Mouse (Mus musculus): ENCODE measurements at regions not wholly inside any gene's neighbourhood (a gene's known extent, or its start where the extent isn't known, plus 50 kb on each side); places are given as distances from the start of the nearest gene placed in this dataset.

GRCm38 (mm10) chr13:25989067-25989756, 718.9 kb upstream of the Nrsn1 start:
- no peaks in the 10 kb centered on the region for H3K4me1 ChIP-seq (replicated peaks; ENCODE audit: low read depth, low read length)
- no peaks in the 10 kb centered on the region for H3K9me3 ChIP-seq (ENCODE audit: low read length)
- no peaks in the 10 kb centered on the region for H3K36me3 ChIP-seq (ENCODE audit: insufficient read depth, low read length)
- no peak overlapping the region for H3K4me3 ChIP-seq (replicated peaks; ENCODE audit: low read length)
- TF ChIP-seq CTCF (conservative IDR thresholded peaks at IDR 0.05; ENCODE audit: low read length) (no peak), NANOG (IDR thresholded peaks at IDR 0.05; ENCODE audit: borderline replicate concordance, low read length) (no peak), POU5F1 (IDR thresholded peaks at IDR 0.05; ENCODE audit: borderline replicate concordance, low read length) (no peak)
- no peaks in the 10 kb centered on the region for H3K27me3 ChIP-seq (ENCODE audit: insufficient read depth, low read length)

DNA sequence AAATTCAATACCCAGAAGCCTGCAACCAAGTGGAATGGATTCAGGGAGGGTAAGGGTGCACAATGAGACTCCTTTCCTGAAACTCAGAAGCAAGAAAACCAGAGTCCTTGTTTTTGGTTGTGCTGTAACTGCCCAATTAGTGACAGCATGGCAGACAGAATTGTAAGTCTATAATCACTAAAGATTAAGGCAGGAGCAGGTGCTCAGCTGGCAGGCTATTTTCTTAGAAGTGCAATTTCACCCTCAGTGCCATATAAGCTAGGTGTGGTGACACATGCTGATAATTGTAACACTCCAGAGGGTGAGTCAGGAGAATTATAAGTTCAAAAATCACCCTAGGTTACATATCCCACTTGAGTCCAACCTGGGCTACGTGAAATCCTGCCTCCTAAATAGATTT, 714.2 kb upstream of the Nrsn1 start:
- Histone ChIP-seq H3K4me1 (replicated peaks; ENCODE audit: low read depth, low read length) (peaks cover 9% of the 10 kb centered on the region), H3K9me3 (ENCODE audit: low read length) (no peaks in the 10 kb centered on the region), H3K36me3 (ENCODE audit: insufficient read depth, low read length) (no peaks in the 10 kb centered on the region), H3K4me3 (replicated peaks; ENCODE audit: low read length) (no peak overlapping the region), H3K27me3 (ENCODE audit: insufficient read depth, low read length) (no peaks in the 10 kb centered on the region)
- TF ChIP-seq CTCF (conservative IDR thresholded peaks at IDR 0.05; ENCODE audit: low read length) (no peak), POU5F1 (IDR thresholded peaks at IDR 0.05; ENCODE audit: borderline replicate concordance, low read length) (no peak), NANOG (IDR thresholded peaks at IDR 0.05; ENCODE audit: borderline replicate concordance, low read length) (no peak)

GRCm38 (mm10) chr13:25983659-25984058, 713.4 kb upstream of the Nrsn1 start:
- H3K27me3 ChIP-seq (ENCODE audit: insufficient read depth, low read length), result no peaks in the 10 kb centered on the region
- peaks cover 9% of the 10 kb centered on the region for H3K4me1 ChIP-seq (replicated peaks; ENCODE audit: low read depth, low read length)
- no peak overlapping the region for H3K4me3 ChIP-seq (replicated peaks; ENCODE audit: low read length)
- H3K36me3 ChIP-seq (ENCODE audit: insufficient read depth, low read length), result no peaks in the 10 kb centered on the region
- no peak for TF ChIP-seq CTCF (conservative IDR thresholded peaks at IDR 0.05; ENCODE audit: low read length)
- TF ChIP-seq NANOG (IDR thresholded peaks at IDR 0.05; ENCODE audit: borderline replicate concordance, low read length), result no peak
- TF ChIP-seq POU5F1 (IDR thresholded peaks at IDR 0.05; ENCODE audit: borderline replicate concordance, low read length), result no peak
- no peaks in the 10 kb centered on the region for H3K9me3 ChIP-seq (ENCODE audit: low read length)

GRCm38 (mm10) chr13:25978648-25979047, 708.3 kb upstream of the Nrsn1 start:
- Histone ChIP-seq H3K27me3 (ENCODE audit: insufficient read depth, low read length) (no peaks in the 10 kb centered on the region), H3K36me3 (ENCODE audit: insufficient read depth, low read length) (no peaks in the 10 kb centered on the region), H3K4me3 (replicated peaks; ENCODE audit: low read length) (no peak overlapping the region), H3K9me3 (ENCODE audit: low read length) (no peaks in the 10 kb centered on the region), H3K4me1 (replicated peaks; ENCODE audit: low read depth, low read length) (peaks cover 4% of the 10 kb centered on the region)
- TF ChIP-seq CTCF (conservative IDR thresholded peaks at IDR 0.05; ENCODE audit: low read length), result no peak
- no peak for TF ChIP-seq NANOG (IDR thresholded peaks at IDR 0.05; ENCODE audit: borderline replicate concordance, low read length)
- no peak for TF ChIP-seq POU5F1 (IDR thresholded peaks at IDR 0.05; ENCODE audit: borderline replicate concordance, low read length)

GRCm38 (mm10) chr13:25958592-25958991, 688.3 kb upstream of the Nrsn1 start:
- Histone ChIP-seq H3K4me1 (replicated peaks; ENCODE audit: low read depth, low read length) (no peaks in the 10 kb centered on the region), H3K36me3 (ENCODE audit: insufficient read depth, low read length) (no peaks in the 10 kb centered on the region), H3K4me3 (replicated peaks; ENCODE audit: low read length) (no peak overlapping the region), H3K9me3 (ENCODE audit: low read length) (no peaks in the 10 kb centered on the region), H3K27me3 (ENCODE audit: insufficient read depth, low read length) (no peaks in the 10 kb centered on the region)
- no peak for TF ChIP-seq NANOG (IDR thresholded peaks at IDR 0.05; ENCODE audit: borderline replicate concordance, low read length)
- TF ChIP-seq CTCF (conservative IDR thresholded peaks at IDR 0.05; ENCODE audit: low read length), result no peak
- no peak for TF ChIP-seq POU5F1 (IDR thresholded peaks at IDR 0.05; ENCODE audit: borderline replicate concordance, low read length)

DNA sequence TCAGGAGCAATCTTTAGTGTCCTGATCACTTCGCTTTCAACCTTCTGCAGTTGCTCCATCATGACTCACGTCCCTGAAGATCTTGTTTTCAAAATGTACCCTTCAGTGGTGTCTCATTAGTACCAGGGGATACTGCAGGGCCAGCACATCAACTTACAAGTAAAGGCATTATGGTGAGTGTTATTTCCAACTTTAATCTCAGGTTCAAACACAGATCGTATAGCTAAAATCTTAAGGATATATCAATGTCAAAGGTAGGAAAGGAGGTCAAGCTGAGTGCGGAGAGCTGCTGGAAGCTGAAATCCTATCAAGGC, 687.8 kb upstream of the Nrsn1 start:
- no peaks in the 10 kb centered on the region for H3K27me3 ChIP-seq (ENCODE audit: insufficient read depth, low read length)
- H3K4me1 ChIP-seq (replicated peaks; ENCODE audit: low read depth, low read length), result no peaks in the 10 kb centered on the region
- no peaks in the 10 kb centered on the region for H3K9me3 ChIP-seq (ENCODE audit: low read length)
- no peak overlapping the region for H3K4me3 ChIP-seq (replicated peaks; ENCODE audit: low read length)
- no peaks in the 10 kb centered on the region for H3K36me3 ChIP-seq (ENCODE audit: insufficient read depth, low read length)
- TF ChIP-seq NANOG (IDR thresholded peaks at IDR 0.05; ENCODE audit: borderline replicate concordance, low read length) (no peak), CTCF (conservative IDR thresholded peaks at IDR 0.05; ENCODE audit: low read length) (no peak), POU5F1 (IDR thresholded peaks at IDR 0.05; ENCODE audit: borderline replicate concordance, low read length) (no peak)

- H3K27me3 ChIP-seq (ENCODE audit: insufficient read depth, low read length), result no peaks in the 10 kb centered on the region
- H3K36me3 ChIP-seq (ENCODE audit: insufficient read depth, low read length), result no peaks in the 10 kb centered on the region
- no peak overlapping the region for H3K4me3 ChIP-seq (replicated peaks; ENCODE audit: low read length)
- TF ChIP-seq CTCF (conservative IDR thresholded peaks at IDR 0.05; ENCODE audit: low read length), result no peak
- TF ChIP-seq POU5F1 (IDR thresholded peaks at IDR 0.05; ENCODE audit: borderline replicate concordance, low read length), result no peak
- TF ChIP-seq NANOG (IDR thresholded peaks at IDR 0.05; ENCODE audit: borderline replicate concordance, low read length), result no peak
- no peaks in the 10 kb centered on the region for H3K4me1 ChIP-seq (replicated peaks; ENCODE audit: low read depth, low read length)
- no peaks in the 10 kb centered on the region for H3K9me3 ChIP-seq (ENCODE audit: low read length)
Measured at GRCm38 (mm10) chr13:25957451-25958152, 687.3 kb upstream of the Nrsn1 start.

DNA sequence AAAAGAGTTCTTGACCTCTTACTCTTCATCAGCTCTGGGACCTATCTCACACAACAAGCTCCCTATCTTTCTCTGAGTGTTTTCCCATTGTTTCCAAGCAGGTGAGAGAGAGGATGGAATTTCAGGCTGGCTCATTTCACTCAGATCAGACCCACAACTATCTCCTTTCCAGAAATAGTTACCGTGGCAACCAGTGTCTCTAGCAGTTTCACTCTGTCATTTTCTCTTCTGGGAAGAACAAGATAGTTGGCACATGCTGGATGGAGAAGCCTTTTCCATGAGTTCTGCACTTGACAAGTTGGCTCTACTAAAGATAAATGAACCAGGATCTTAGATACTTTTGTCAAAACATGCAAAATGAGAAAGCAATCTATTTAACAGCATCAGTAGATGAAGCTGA, 667.3 kb upstream of the Nrsn1 start:
- no peaks in the 10 kb centered on the region for H3K27me3 ChIP-seq (ENCODE audit: insufficient read depth, low read length)
- no peaks in the 10 kb centered on the region for H3K36me3 ChIP-seq (ENCODE audit: insufficient read depth, low read length)
- H3K4me1 ChIP-seq (replicated peaks; ENCODE audit: low read depth, low read length), result no peaks in the 10 kb centered on the region
- H3K4me3 ChIP-seq (replicated peaks; ENCODE audit: low read length), result no peak overlapping the region
- TF ChIP-seq NANOG (IDR thresholded peaks at IDR 0.05; ENCODE audit: borderline replicate concordance, low read length) (no peak), CTCF (conservative IDR thresholded peaks at IDR 0.05; ENCODE audit: low read length) (no peak), POU5F1 (IDR thresholded peaks at IDR 0.05; ENCODE audit: borderline replicate concordance, low read length) (no peak)
- no peaks in the 10 kb centered on the region for H3K9me3 ChIP-seq (ENCODE audit: low read length)
